Mouse (Mus musculus): ENCODE measurements around the gene Dnah7b.
"Not testable (repeated sequence)": the region's sequence is repeated elsewhere in the genome, so short reads cannot be mapped to it uniquely, and the experiment has no call there.

Dnah7b gene

DNA sequence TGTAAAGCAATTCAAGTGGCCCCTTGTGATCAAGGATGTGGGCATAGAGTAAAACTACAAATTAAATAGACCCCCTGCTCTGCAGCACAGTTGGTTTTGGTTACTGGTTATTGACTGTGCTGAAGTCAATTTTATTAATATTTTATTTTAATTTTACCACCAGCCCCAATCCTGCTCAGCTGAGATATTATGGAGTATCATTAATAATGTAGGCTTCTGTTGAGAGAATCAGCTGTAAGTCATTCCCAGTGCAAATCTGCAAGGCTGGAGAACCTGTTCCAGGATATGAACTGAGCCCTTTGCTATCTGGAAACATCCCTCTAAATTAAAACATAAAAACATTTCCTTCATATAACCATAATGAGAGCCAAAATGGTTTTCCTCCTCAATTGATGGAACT is 259.8 kb downstream of the Dnah7b start:
- DNase-seq (ENCODE audit: low spot score): not testable (repeated sequence)

DNA sequence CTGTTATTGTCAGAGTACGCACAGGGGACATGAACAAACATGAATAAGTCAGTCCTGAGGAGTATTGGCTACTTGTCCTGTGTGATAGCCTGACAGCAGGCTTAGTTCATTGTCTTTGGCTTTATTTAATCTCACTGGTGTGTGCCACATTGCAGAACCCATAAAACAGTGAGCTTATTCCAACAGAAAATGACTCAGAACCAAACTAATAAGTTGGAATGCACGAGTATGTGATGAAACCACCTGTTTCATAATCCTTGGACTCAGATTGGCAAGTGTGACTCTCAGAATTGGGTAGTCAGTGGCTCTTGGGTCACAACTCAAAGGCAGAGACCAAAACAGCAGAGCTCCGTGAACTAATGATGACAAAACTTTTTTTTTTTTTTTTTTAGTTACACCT is 279.2 kb downstream of the Dnah7b start:
- DNase-seq (ENCODE audit: low spot score): not testable (repeated sequence)

- not testable (repeated sequence) for DNase-seq (ENCODE audit: low spot score)
These were observed 314.5 kb downstream of the Dnah7b start for GRCm38 (mm10) chr1:46380641-46381040.

DNA sequence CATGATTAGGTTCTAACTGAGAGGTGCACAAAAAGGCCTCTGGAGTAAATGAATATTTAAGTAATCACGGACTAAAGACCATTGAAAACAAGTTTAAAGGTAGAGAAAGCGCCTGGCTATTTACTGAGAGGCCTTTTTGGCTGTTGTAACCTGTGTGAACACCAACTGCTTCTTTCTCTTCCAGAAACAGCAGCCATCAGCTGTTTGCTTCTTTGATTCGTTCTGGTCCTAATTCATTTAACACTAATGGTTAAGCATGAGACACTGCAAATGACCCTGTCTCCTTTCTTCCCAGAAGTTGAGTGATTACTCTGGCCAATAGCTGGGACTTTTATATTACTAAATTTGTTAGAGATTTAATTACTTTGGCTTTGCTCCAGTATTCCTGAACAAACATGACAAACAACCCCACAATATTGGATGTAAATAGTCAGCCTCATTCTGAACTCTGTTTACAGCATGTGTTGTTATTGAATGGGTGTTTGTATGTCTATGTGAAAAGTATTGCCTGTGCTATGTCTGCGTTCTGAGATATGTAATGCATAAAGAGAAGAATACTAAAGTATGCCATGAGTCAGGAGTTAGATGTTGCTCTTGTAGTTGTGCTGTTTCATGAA is 328.7 kb downstream of the Dnah7b start:
- not testable (repeated sequence) for DNase-seq (ENCODE audit: low spot score)

DNA sequence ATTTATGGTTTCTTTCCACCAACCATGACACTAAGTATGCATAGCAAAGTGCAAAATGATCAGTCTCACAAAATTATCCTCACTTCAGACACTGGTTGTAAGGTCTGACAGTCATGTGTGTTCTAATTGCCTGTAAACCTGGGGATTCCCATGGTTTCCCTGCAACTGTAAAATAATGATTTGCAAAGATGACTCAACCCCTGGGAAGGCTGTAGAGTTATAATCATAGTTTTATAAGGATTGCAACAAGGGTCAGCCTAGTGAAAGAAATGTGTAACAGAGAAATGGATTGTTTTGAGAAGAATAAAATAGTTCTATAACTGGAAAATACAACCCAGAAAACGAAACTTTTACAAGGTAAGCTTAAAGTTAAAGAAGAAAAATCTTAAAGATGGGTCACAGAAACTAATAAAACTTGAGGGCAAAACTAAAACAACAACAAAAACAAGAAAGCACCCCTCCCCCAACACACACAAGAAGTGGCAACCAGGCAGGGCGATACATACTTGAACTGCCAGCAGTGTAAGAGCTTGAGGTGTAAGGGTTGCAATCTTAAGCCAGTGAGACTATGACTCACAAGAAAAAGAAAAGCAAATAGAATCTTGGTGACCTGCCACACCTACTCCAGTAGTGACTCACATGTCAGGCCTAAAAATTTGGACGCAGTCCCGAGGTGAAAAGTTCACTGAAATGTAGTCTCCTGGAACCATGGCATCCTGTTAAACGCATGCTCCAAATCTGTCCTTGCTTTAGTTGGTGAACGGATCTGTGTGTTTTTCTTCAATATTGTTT is 342.4 kb downstream of the Dnah7b start:
- DNase-seq (ENCODE audit: low spot score): no peak

GRCm38 (mm10) chr1:46414798-46415197 is 348.7 kb downstream of the Dnah7b start:
- not testable (repeated sequence) for DNase-seq (ENCODE audit: low spot score)

DNA sequence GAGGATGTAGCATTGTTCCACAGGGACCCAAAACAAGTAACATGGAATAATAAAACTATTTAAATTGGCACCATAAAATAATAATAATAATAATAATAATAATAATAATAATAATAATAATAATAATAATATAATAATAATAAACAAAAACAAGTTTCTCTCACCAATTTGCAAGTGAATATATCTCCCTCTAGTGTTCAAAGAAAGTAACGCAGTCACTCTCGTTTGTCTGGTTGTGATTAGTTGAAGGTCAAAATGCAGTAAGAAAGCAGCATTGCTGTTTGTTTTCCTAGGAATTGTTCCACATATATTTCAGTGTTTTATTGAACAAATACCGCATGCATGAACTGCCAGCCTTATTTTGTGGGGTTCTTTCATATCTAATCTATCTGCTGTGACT is 350.8 kb downstream of the Dnah7b start:
- DNase-seq (ENCODE audit: low spot score): not testable (repeated sequence)

- not testable (repeated sequence) for DNase-seq (ENCODE audit: low spot score)
These were observed 352.9 kb downstream of the Dnah7b start for GRCm38 (mm10) chr1:46418966-46419365.

All from ovary, postnatal 14 days (tissue).